Mouse (Mus musculus) kidney, adult 2 months (tissue): ENCODE data around the gene Chst11. TPM values are rescaled to one million over a fixed set of nuclear protein-coding genes. Genes with fewer than 3 reads are reported as not detected.

Experiments
- DNase-seq: peaks from one replicate; pipeline ENCODE4 v3.0.0; 2021
- H3K27ac ChIP-seq: fragments of 200-500 bp; 2 replicates; pipeline ENCODE4 v1.5.1; 2012; ENCODE audit warnings: low read depth, low read length, control low read depth, inconsistent platforms; ENCODE audit not compliant: insufficient read depth
- H3K27me3 ChIP-seq: fragments of 200-500 bp; replicated peaks from 2 replicates; pipeline ENCODE4 v1.6.1; 2012; ENCODE audit warnings: mild to moderate bottlenecking, moderate library complexity, low read length, inconsistent platforms; ENCODE audit not compliant: control insufficient read depth, insufficient read depth
- H3K36me3 ChIP-seq: fragments of 200-500 bp; 2 replicates; pipeline ENCODE4 v1.6.1; 2012; ENCODE audit warnings: mild to moderate bottlenecking, moderate library complexity, low read length, inconsistent platforms; ENCODE audit not compliant: control insufficient read depth, insufficient read depth
- H3K4me1 ChIP-seq: fragments of 200-500 bp; 2 replicates; pipeline ENCODE4 v1.6.1; 2011; ENCODE audit warnings: low read length; ENCODE audit not compliant: control insufficient read depth, insufficient read depth
- H3K4me3 ChIP-seq: fragments of 200-500 bp; 2 replicates; pipeline ENCODE4 v1.5.1; 2011; ENCODE audit warnings: mild to moderate bottlenecking, low read depth, low read length, control low read depth; ENCODE audit not compliant: insufficient read depth
- CTCF ChIP-seq: fragments of 200-500 bp; conservative IDR thresholded peaks from 2 replicates; pipeline ENCODE4 v1.5.1; 2011; ENCODE audit warnings: low read depth, mild to moderate bottlenecking, control low read depth, low read length, moderate library complexity, mixed read lengths; ENCODE audit not compliant: insufficient read depth, insufficient read length
- POLR2A ChIP-seq: fragments of 200-500 bp; IDR thresholded peaks from one replicate; pipeline ENCODE4 v1.6.1; 2011; ENCODE audit warnings: low read depth, low read length, control low read depth
- WGBS: fragments of 180-500 bp; shearing (Covaris S2); methylation state at CpG from one replicate; pipeline ENCODE4 v1.1.7; 2018; 5-methylcytosine and 5-hydroxymethylcytosine counted together
- polyA plus RNA-seq: library from polyadenylated mRNA; depleted of rRNA; stranded (reverse); fragments of >200 nt; gene quantifications from 2 replicates; pipeline ENCODE4 v1.2.3, GENCODE M21; 2012

Chst11 gene
- polyA plus RNA-seq, 1 experiment = 8.0 TPM

GRCm38 (mm10) chr10:82962018-82962417, 23.3 kb upstream of the Chst11 start:
- Histone ChIP-seq H3K27ac (no peak overlapping the region), H3K4me3 (no peak overlapping the region), H3K4me1 (no peaks in the 10 kb centered on the region), H3K27me3 (no peaks in the 10 kb centered on the region), H3K36me3 (no peaks in the 10 kb centered on the region)
- WGBS = 91% methylated on average over 4 of the region's 4 CpGs
- no peak for TF ChIP-seq POLR2A
- TF ChIP-seq CTCF = no peak
- DNase-seq = no peak

- no peak for DNase-seq
- H3K4me1 ChIP-seq = no peaks in the 10 kb centered on the region
- H3K4me3 ChIP-seq = no peak overlapping the region
- TF ChIP-seq POLR2A (no peak), CTCF (no peak)
- H3K36me3 ChIP-seq = no peaks in the 10 kb centered on the region
- H3K27ac ChIP-seq = no peak overlapping the region
- 81% methylated on average over 6 of the region's 6 CpGs for WGBS
- no peaks in the 10 kb centered on the region for H3K27me3 ChIP-seq
Observed at GRCm38 (mm10) chr10:82962472-82963020, 22.8 kb upstream of the Chst11 start.

- Histone ChIP-seq H3K4me3 (no peak overlapping the region), H3K4me1 (no peaks in the 10 kb centered on the region), H3K27me3 (no peaks in the 10 kb centered on the region), H3K27ac (no peak overlapping the region), H3K36me3 (no peaks in the 10 kb centered on the region)
- no peak for DNase-seq
- no peak for TF ChIP-seq CTCF
- TF ChIP-seq POLR2A = no peak
- 48% methylated on average over 7 of the region's 7 CpGs for WGBS
Observed at GRCm38 (mm10) chr10:82964491-82964890, 20.8 kb upstream of the Chst11 start.

DNA sequence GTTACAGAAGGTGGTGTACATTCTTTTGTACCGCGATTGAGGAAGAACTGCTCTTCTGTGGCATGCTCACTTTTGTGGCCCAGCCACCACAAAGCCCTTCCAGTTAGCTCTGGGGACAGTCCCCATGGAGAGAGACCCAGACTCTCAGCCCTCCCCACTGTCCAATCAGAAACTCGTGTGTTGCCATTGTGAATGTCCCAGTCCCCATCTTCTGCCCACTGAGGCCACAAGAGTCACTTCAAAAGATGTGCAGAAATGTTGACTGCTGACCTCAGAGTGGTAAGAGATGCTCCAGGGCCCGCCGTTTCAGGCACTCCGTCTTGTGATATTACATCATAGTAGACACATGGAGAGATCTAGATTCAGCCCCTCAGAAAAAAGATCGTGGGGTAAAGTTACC, 18.6 kb upstream of the Chst11 start:
- Histone ChIP-seq H3K4me1 (no peaks in the 10 kb centered on the region), H3K36me3 (no peaks in the 10 kb centered on the region), H3K4me3 (no peak overlapping the region), H3K27me3 (no peaks in the 10 kb centered on the region), H3K27ac (no peak overlapping the region)
- 86% methylated on average over 7 of the region's 7 CpGs for WGBS
- no peak for DNase-seq
- TF ChIP-seq CTCF (no peak), POLR2A (no peak)

DNA sequence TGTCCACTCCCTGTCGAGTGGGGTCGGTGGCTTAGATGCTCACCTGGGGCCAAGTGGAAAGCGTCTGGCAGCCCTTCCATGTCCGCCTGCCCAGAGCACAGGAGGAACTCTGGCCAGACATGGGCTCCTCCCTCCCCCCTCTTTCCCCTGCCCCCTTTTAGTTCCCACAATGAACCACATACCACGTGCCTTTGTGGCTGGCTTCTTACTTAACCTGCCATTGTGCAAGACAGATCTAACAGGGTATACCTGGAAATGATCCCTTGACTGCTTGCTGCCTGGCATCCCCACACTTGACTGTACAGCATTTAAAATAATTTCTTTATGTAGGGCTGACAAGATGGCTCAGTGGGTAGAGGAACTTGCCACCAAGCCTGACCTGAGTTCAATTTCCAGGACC, 15.7 kb upstream of the Chst11 start:
- DNase-seq = no peak
- H3K27me3 ChIP-seq = no peaks in the 10 kb centered on the region
- H3K27ac ChIP-seq = no peak overlapping the region
- H3K36me3 ChIP-seq = no peaks in the 10 kb centered on the region
- TF ChIP-seq CTCF (no peak), POLR2A (no peak)
- H3K4me1 ChIP-seq = no peaks in the 10 kb centered on the region
- 58% methylated on average over 5 of the region's 5 CpGs for WGBS
- H3K4me3 ChIP-seq = no peak overlapping the region

DNA sequence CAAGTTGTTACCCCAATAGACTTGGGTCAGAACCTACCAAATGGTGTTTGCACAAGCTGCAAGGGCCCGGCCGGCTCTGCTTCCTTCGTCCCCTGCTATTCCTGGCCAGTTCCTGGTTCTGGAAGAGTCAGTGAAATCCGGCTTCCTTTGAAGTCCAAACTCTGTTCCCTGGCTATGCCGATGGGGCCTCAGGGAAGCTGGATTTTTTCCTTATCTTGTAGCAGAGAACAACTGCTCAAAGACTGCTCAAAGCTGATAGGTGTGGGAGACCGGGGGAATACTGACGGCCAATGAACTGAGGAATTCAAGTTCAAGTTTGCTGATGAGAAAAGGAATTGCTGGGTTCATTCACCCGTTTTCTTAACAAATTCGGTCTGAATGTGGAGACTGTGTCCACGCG, 13.7 kb upstream of the Chst11 start:
- DNase-seq = no peak
- Histone ChIP-seq H3K4me1 (no peaks in the 10 kb centered on the region), H3K27ac (no peak overlapping the region), H3K36me3 (no peaks in the 10 kb centered on the region), H3K27me3 (no peaks in the 10 kb centered on the region), H3K4me3 (no peak overlapping the region)
- 62% methylated on average over 11 of the region's 11 CpGs for WGBS
- TF ChIP-seq POLR2A (no peak), CTCF (no peak)

- H3K36me3 ChIP-seq = no peaks in the 10 kb centered on the region
- H3K27me3 ChIP-seq = no peaks in the 10 kb centered on the region
- H3K4me1 ChIP-seq = no peaks in the 10 kb centered on the region
- 84% methylated on average over 5 of the region's 5 CpGs for WGBS
- no peak overlapping the region for H3K4me3 ChIP-seq
- DNase-seq = no peak
- TF ChIP-seq CTCF (no peak), POLR2A (no peak)
- H3K27ac ChIP-seq = no peak overlapping the region
Observed at GRCm38 (mm10) chr10:82974201-82974600, 11.1 kb upstream of the Chst11 start.
